Mouse (Mus musculus): ENCODE data around the gene Hesx1. TPM values are rescaled to one million over a fixed set of nuclear protein-coding genes. Genes with fewer than 3 reads are reported as not detected.
"Not testable (repeated sequence)": the region's sequence is repeated elsewhere in the genome, so short reads cannot be mapped to it uniquely, and the experiment has no call there.

The Hesx1 gene
- polyA plus RNA-seq (2015; fragmentation: Nextera tagmentation; extraction: Ambion mirVana), result not detected in 2 replicates

- H3K9ac ChIP-seq (ENCODE audit: low read length), result peak within 1 kb of the TSS; percentile 0; the same call in 1 of the 2 replicates
- no peaks in the 10 kb centered on the region for H3K9me3 ChIP-seq (ENCODE audit: control insufficient read depth, low read length)
- 5% methylated on average over 16 of the region's 16 CpGs for WGBS
- ATAC-seq (ENCODE audit: low read depth), result peak; percentile 57
- H3K36me3 ChIP-seq (ENCODE audit: control insufficient read depth, insufficient read depth, low read length), result no peaks in the 10 kb centered on the region
- no peaks in the 10 kb centered on the region for H3K4me1 ChIP-seq (replicated peaks; ENCODE audit: control insufficient read depth, insufficient read depth, low read length)
- peak within 1 kb of the TSS; percentile 38 for H3K4me2 ChIP-seq (ENCODE audit: low read depth, low read length)
- H3K4me3 ChIP-seq (ENCODE audit: low read length), result peak within 1 kb of the TSS; percentile 29
- H3K27me3 ChIP-seq (ENCODE audit: control insufficient read depth, insufficient read depth, low read depth, low read length), result peaks cover 8% of the 10 kb centered on the region
- H3K27ac ChIP-seq (ENCODE audit: low read length), result no peak within 1 kb of the TSS
These were observed at the start of gene Hesx1 for GRCm38 (mm10) chr14:26994211-26994741. Gene Hesx1 (plus strand): TSS chr14:26994416.

- not testable (repeated sequence) for ATAC-seq (ENCODE audit: low read depth); H3K9ac ChIP-seq (ENCODE audit: low read length); H3K4me3 ChIP-seq (ENCODE audit: low read length); H3K4me2 ChIP-seq (ENCODE audit: low read depth, low read length); H3K27me3 ChIP-seq (ENCODE audit: control insufficient read depth, insufficient read depth, low read depth, low read length); H3K9me3 ChIP-seq (ENCODE audit: control insufficient read depth, low read length); H3K4me1 ChIP-seq (replicated peaks; ENCODE audit: control insufficient read depth, insufficient read depth, low read length); H3K27ac ChIP-seq (ENCODE audit: low read length); H3K36me3 ChIP-seq (ENCODE audit: control insufficient read depth, insufficient read depth, low read length)
- 96% methylated on average over 2 of the region's 2 CpGs for WGBS
These were observed 38.1 kb upstream of the Hesx1 start for GRCm38 (mm10) chr14:26956139-26956538.

GRCm38 (mm10) chr14:26960518-26960917, 33.7 kb upstream of the Hesx1 start:
- no peak for ATAC-seq (ENCODE audit: low read depth)
- WGBS, result 83% methylated on average over 1 of the region's 1 CpGs
- Histone ChIP-seq H3K9ac (ENCODE audit: low read length) (no peak overlapping the region), H3K4me1 (replicated peaks; ENCODE audit: control insufficient read depth, insufficient read depth, low read length) (no peaks in the 10 kb centered on the region), H3K4me2 (ENCODE audit: low read depth, low read length) (no peak overlapping the region), H3K9me3 (ENCODE audit: control insufficient read depth, low read length) (no peaks in the 10 kb centered on the region), H3K36me3 (ENCODE audit: control insufficient read depth, insufficient read depth, low read length) (peaks cover 4% of the 10 kb centered on the region; the same call in 1 of the 2 replicates), H3K4me3 (ENCODE audit: low read length) (no peak overlapping the region), H3K27ac (ENCODE audit: low read length) (no peak overlapping the region), H3K27me3 (ENCODE audit: control insufficient read depth, insufficient read depth, low read depth, low read length) (no peaks in the 10 kb centered on the region)

- WGBS, result 62% methylated on average over 3 of the region's 3 CpGs
- no peak overlapping the region for H3K27ac ChIP-seq (ENCODE audit: low read length)
- ATAC-seq (ENCODE audit: low read depth), result no peak
- peaks cover 5% of the 10 kb centered on the region; the same call in 1 of the 2 replicates for H3K4me1 ChIP-seq (replicated peaks; ENCODE audit: control insufficient read depth, insufficient read depth, low read length)
- no peaks in the 10 kb centered on the region for H3K27me3 ChIP-seq (ENCODE audit: control insufficient read depth, insufficient read depth, low read depth, low read length)
- H3K9me3 ChIP-seq (ENCODE audit: control insufficient read depth, low read length), result no peaks in the 10 kb centered on the region
- H3K9ac ChIP-seq (ENCODE audit: low read length), result peak overlapping the region; percentile 93; the same call in 1 of the 2 replicates
- peaks cover 2% of the 10 kb centered on the region; the same call in 1 of the 2 replicates for H3K36me3 ChIP-seq (ENCODE audit: control insufficient read depth, insufficient read depth, low read length)
- H3K4me2 ChIP-seq (ENCODE audit: low read depth, low read length), result peak overlapping the region; percentile 80
- H3K4me3 ChIP-seq (ENCODE audit: low read length), result peak overlapping the region; percentile 95
These were observed 25.1 kb upstream of the Hesx1 start for GRCm38 (mm10) chr14:26969164-26969563.

- Histone ChIP-seq H3K9ac (ENCODE audit: low read length) (peak overlapping the region; percentile 93), H3K27me3 (ENCODE audit: control insufficient read depth, insufficient read depth, low read depth, low read length) (no peaks in the 10 kb centered on the region), H3K4me2 (ENCODE audit: low read depth, low read length) (peak overlapping the region; percentile 80), H3K4me3 (ENCODE audit: low read length) (peak overlapping the region; percentile 95), H3K27ac (ENCODE audit: low read length) (peak overlapping the region; percentile 84), H3K36me3 (ENCODE audit: control insufficient read depth, insufficient read depth, low read length) (no peaks in the 10 kb centered on the region), H3K4me1 (replicated peaks; ENCODE audit: control insufficient read depth, insufficient read depth, low read length) (peaks cover 5% of the 10 kb centered on the region; the same call in 1 of the 2 replicates), H3K9me3 (ENCODE audit: control insufficient read depth, low read length) (no peaks in the 10 kb centered on the region)
- peak; percentile 84 for ATAC-seq (ENCODE audit: low read depth)
- under 1% methylated on average over 62 of the region's 62 CpGs for WGBS
These were observed 24.3 kb upstream of the Hesx1 start for GRCm38 (mm10) chr14:26969856-26970407.

- Histone ChIP-seq H3K4me1 (replicated peaks; ENCODE audit: control insufficient read depth, insufficient read depth, low read length) (peaks cover 5% of the 10 kb centered on the region; the same call in 1 of the 2 replicates), H3K9me3 (ENCODE audit: control insufficient read depth, low read length) (no peaks in the 10 kb centered on the region), H3K9ac (ENCODE audit: low read length) (peak overlapping the region; percentile 93), H3K27ac (ENCODE audit: low read length) (peak overlapping the region; percentile 84), H3K36me3 (ENCODE audit: control insufficient read depth, insufficient read depth, low read length) (no peaks in the 10 kb centered on the region), H3K27me3 (ENCODE audit: control insufficient read depth, insufficient read depth, low read depth, low read length) (no peaks in the 10 kb centered on the region), H3K4me3 (ENCODE audit: low read length) (peak overlapping the region; percentile 95), H3K4me2 (ENCODE audit: low read depth, low read length) (peak overlapping the region; percentile 80)
- 0% methylated on average over 48 of the region's 53 CpGs for WGBS
- ATAC-seq (ENCODE audit: low read depth), result peak; percentile 99
These were observed 23.7 kb upstream of the Hesx1 start for GRCm38 (mm10) chr14:26970439-26970932.

GRCm38 (mm10) chr14:26971106-26971789, 23.0 kb upstream of the Hesx1 start, which contains the start of gene Appl1:
Gene Appl1 (minus strand): TSS chr14:26971232.
- Histone ChIP-seq H3K9ac (ENCODE audit: low read length) (peak within 1 kb of the TSS; percentile 93), H3K36me3 (ENCODE audit: control insufficient read depth, insufficient read depth, low read length) (no peaks in the 10 kb centered on the region), H3K4me3 (ENCODE audit: low read length) (peak within 1 kb of the TSS; percentile 95), H3K4me1 (replicated peaks; ENCODE audit: control insufficient read depth, insufficient read depth, low read length) (peaks cover 5% of the 10 kb centered on the region; the same call in 1 of the 2 replicates), H3K4me2 (ENCODE audit: low read depth, low read length) (peak within 1 kb of the TSS; percentile 80), H3K27ac (ENCODE audit: low read length) (peak within 1 kb of the TSS; percentile 84), H3K9me3 (ENCODE audit: control insufficient read depth, low read length) (no peaks in the 10 kb centered on the region), H3K27me3 (ENCODE audit: control insufficient read depth, insufficient read depth, low read depth, low read length) (no peaks in the 10 kb centered on the region)
- WGBS, result 32% methylated on average over 10 of the region's 10 CpGs
- no peak for ATAC-seq (ENCODE audit: low read depth)

- Histone ChIP-seq H3K4me1 (replicated peaks; ENCODE audit: control insufficient read depth, insufficient read depth, low read length) (peaks cover 5% of the 10 kb centered on the region; the same call in 1 of the 2 replicates), H3K9me3 (ENCODE audit: control insufficient read depth, low read length) (no peaks in the 10 kb centered on the region), H3K4me2 (ENCODE audit: low read depth, low read length) (no peak overlapping the region), H3K9ac (ENCODE audit: low read length) (no peak overlapping the region), H3K36me3 (ENCODE audit: control insufficient read depth, insufficient read depth, low read length) (no peaks in the 10 kb centered on the region), H3K27ac (ENCODE audit: low read length) (no peak overlapping the region), H3K27me3 (ENCODE audit: control insufficient read depth, insufficient read depth, low read depth, low read length) (no peaks in the 10 kb centered on the region), H3K4me3 (ENCODE audit: low read length) (no peak overlapping the region)
- 61% methylated on average over 2 of the region's 2 CpGs for WGBS
- ATAC-seq (ENCODE audit: low read depth), result no peak
These were observed 21.1 kb upstream of the Hesx1 start for GRCm38 (mm10) chr14:26973089-26973488.

GRCm38 (mm10) chr14:26975490-26975889, 18.7 kb upstream of the Hesx1 start:
- no peak overlapping the region for H3K4me2 ChIP-seq (ENCODE audit: low read depth, low read length)
- H3K27me3 ChIP-seq (ENCODE audit: control insufficient read depth, insufficient read depth, low read depth, low read length), result no peaks in the 10 kb centered on the region
- H3K9me3 ChIP-seq (ENCODE audit: control insufficient read depth, low read length), result no peaks in the 10 kb centered on the region
- no peak overlapping the region for H3K27ac ChIP-seq (ENCODE audit: low read length)
- ATAC-seq (ENCODE audit: low read depth), result no peak
- no peak overlapping the region for H3K9ac ChIP-seq (ENCODE audit: low read length)
- H3K4me1 ChIP-seq (replicated peaks; ENCODE audit: control insufficient read depth, insufficient read depth, low read length), result peaks cover 3% of the 10 kb centered on the region; the same call in 1 of the 2 replicates
- 80% methylated on average over 3 of the region's 3 CpGs for WGBS
- no peak overlapping the region for H3K4me3 ChIP-seq (ENCODE audit: low read length)
- H3K36me3 ChIP-seq (ENCODE audit: control insufficient read depth, insufficient read depth, low read length), result no peaks in the 10 kb centered on the region

All from lung, embryonic 16.5 days (tissue).